Mouse (Mus musculus): ENCODE measurements at regions not wholly inside any gene's neighbourhood (a gene's known extent, or its start where the extent isn't known, plus 50 kb on each side); places are given as distances from the start of the nearest gene placed in this dataset.

GRCm38 (mm10) chr12:16054591-16054990 lies 237.9 kb upstream of the Trib2 start:
- no peak overlapping the region for H3K9ac ChIP-seq (ENCODE audit: control insufficient read depth, low read depth, low read length, poor library complexity, severe bottlenecking)
- no peak overlapping the region for H3K27ac ChIP-seq (ENCODE audit: control insufficient read depth, low read depth, low read length)
- peaks cover 0 to 4% of the 10 kb centered on the region in 2 experiments; a peak in 2 of 4 replicates for H3K36me3 ChIP-seq (ENCODE audit: control insufficient read depth in 1 of 2, insufficient read depth in 2 of 2, low read length in 2 of 2)
- no peak for TF ChIP-seq JUND (IDR thresholded peaks at IDR 0.05; ENCODE audit: low read depth, low read length)
- TF ChIP-seq SIN3A (IDR thresholded peaks at IDR 0.05; ENCODE audit: low read length), result no peak
- no peak for TF ChIP-seq RCOR1 (IDR thresholded peaks at IDR 0.05; ENCODE audit: low read depth, low read length)
- TF ChIP-seq SMC3 (IDR thresholded peaks at IDR 0.05; ENCODE audit: low read depth, low read length), result no peak
- no peak for TF ChIP-seq POLR2AphosphoS5 (IDR thresholded peaks at IDR 0.05; ENCODE audit: borderline replicate concordance, low read depth, low read length)
- TF ChIP-seq MYB (IDR thresholded peaks at IDR 0.05; ENCODE audit: low read depth, low read length), result no peak
- no peak for TF ChIP-seq MAZ (IDR thresholded peaks at IDR 0.05; ENCODE audit: low read depth, low read length)
- no peak for TF ChIP-seq E2F4 (IDR thresholded peaks at IDR 0.05; ENCODE audit: borderline replicate concordance, low read depth, low read length)
- TF ChIP-seq ZMIZ1 (IDR thresholded peaks at IDR 0.05; ENCODE audit: low read depth, low read length), result no peak
- H3K4me3 ChIP-seq (ENCODE audit: control insufficient read depth in 1 of 2, insufficient read depth in 1 of 2, low read depth in 2 of 2, low read length in 2 of 2), result no peak overlapping the region
- H3K4me1 ChIP-seq (ENCODE audit: control insufficient read depth in 1 of 2, insufficient read depth in 2 of 2, low read length in 2 of 2), result peaks cover 4 to 14% of the 10 kb centered on the region in 2 experiments
- H3K27me3 ChIP-seq (ENCODE audit: control insufficient read depth in 1 of 2, insufficient read depth in 2 of 2, low read length in 2 of 2), result no peaks in the 10 kb centered on the region
- DNase-seq (ENCODE audit: low read depth, low spot score), result no peak
- no peaks in the 10 kb centered on the region for H3K9me3 ChIP-seq (replicated peaks; ENCODE audit: insufficient read depth, low read length)
- H3K79me2 ChIP-seq (ENCODE audit: control insufficient read depth, insufficient read depth, low read length, poor library complexity), result no peaks in the 10 kb centered on the region

GRCm38 (mm10) chr12:16053735-16054134 lies 237.0 kb upstream of the Trib2 start:
- peaks cover 0 to 13% of the 10 kb centered on the region in 2 experiments; a peak in 2 of 4 replicates for H3K36me3 ChIP-seq (ENCODE audit: control insufficient read depth in 1 of 2, insufficient read depth in 2 of 2, low read length in 2 of 2)
- DNase-seq (ENCODE audit: low read depth, low spot score), result no peak
- H3K4me3 ChIP-seq (ENCODE audit: control insufficient read depth in 1 of 2, insufficient read depth in 1 of 2, low read depth in 2 of 2, low read length in 2 of 2), result no peak overlapping the region

GRCm38 (mm10) chr12:16052998-16053397 lies 236.3 kb upstream of the Trib2 start:
- Histone ChIP-seq H3K27me3 (ENCODE audit: control insufficient read depth in 1 of 2, insufficient read depth in 2 of 2, low read length in 2 of 2) (no peaks in the 10 kb centered on the region), H3K4me3 (ENCODE audit: control insufficient read depth in 1 of 2, insufficient read depth in 1 of 2, low read depth in 2 of 2, low read length in 2 of 2) (no peak overlapping the region), H3K27ac (ENCODE audit: control insufficient read depth, low read depth, low read length) (no peak overlapping the region), H3K4me1 (ENCODE audit: control insufficient read depth in 1 of 2, insufficient read depth in 2 of 2, low read length in 2 of 2) (peaks cover 19 to 24% of the 10 kb centered on the region in 2 experiments), H3K79me2 (ENCODE audit: control insufficient read depth, insufficient read depth, low read length, poor library complexity) (no peaks in the 10 kb centered on the region), H3K9ac (ENCODE audit: control insufficient read depth, low read depth, low read length, poor library complexity, severe bottlenecking) (no peak overlapping the region), H3K9me3 (replicated peaks; ENCODE audit: insufficient read depth, low read length) (no peaks in the 10 kb centered on the region), H3K36me3 (ENCODE audit: control insufficient read depth in 1 of 2, insufficient read depth in 2 of 2, low read length in 2 of 2) (peaks cover 0 to 17% of the 10 kb centered on the region in 2 experiments; a peak in 2 of 4 replicates)
- TF ChIP-seq ELF1 (IDR thresholded peaks at IDR 0.05; ENCODE audit: low read depth, low read length) (no peak), TAL1 (IDR thresholded peaks at IDR 0.05; ENCODE audit: low read length) (no peak), KAT2A (conservative IDR thresholded peaks at IDR 0.05; ENCODE audit: low read depth, low read length) (no peak), MAFK (IDR thresholded peaks at IDR 0.05; ENCODE audit: borderline replicate concordance, low read depth, low read length) (no peak)
- no peak for DNase-seq (ENCODE audit: low read depth, low spot score)

More at GRCm38 (mm10) chr12:16053735-16054134, 237.0 kb upstream of the Trib2 start:
- Histone ChIP-seq H3K27ac (ENCODE audit: control insufficient read depth, low read depth, low read length) (no peak overlapping the region), H3K9me3 (replicated peaks; ENCODE audit: insufficient read depth, low read length) (no peaks in the 10 kb centered on the region), H3K27me3 (ENCODE audit: control insufficient read depth in 1 of 2, insufficient read depth in 2 of 2, low read length in 2 of 2) (no peaks in the 10 kb centered on the region), H3K4me1 (ENCODE audit: control insufficient read depth in 1 of 2, insufficient read depth in 2 of 2, low read length in 2 of 2) (peaks cover 13 to 22% of the 10 kb centered on the region in 2 experiments), H3K9ac (ENCODE audit: control insufficient read depth, low read depth, low read length, poor library complexity, severe bottlenecking) (no peak overlapping the region), H3K79me2 (ENCODE audit: control insufficient read depth, insufficient read depth, low read length, poor library complexity) (no peaks in the 10 kb centered on the region)
- TF ChIP-seq POLR2AphosphoS2 (IDR thresholded peaks at IDR 0.05; ENCODE audit: low read length), result no peak
- TF ChIP-seq KAT2A (conservative IDR thresholded peaks at IDR 0.05; ENCODE audit: low read depth, low read length), result no peak
- TF ChIP-seq GABPA (IDR thresholded peaks at IDR 0.05; ENCODE audit: low read depth, low read length), result no peak
- TF ChIP-seq TBP (IDR thresholded peaks at IDR 0.05; ENCODE audit: low read depth, low read length), result no peak
- TF ChIP-seq POLR2A (IDR thresholded peaks at IDR 0.05; ENCODE audit: control insufficient read depth in 1 of 2, insufficient read depth in 1 of 2, low read depth in 1 of 2, low read length in 2 of 2, poor library complexity in 1 of 2), result no peak

Data from MEL (cell line).